Mouse (Mus musculus) kidney, postnatal 14 days (tissue): ENCODE results near the gene Ralgps2.
A peak's percentile ranks its signal among the peaks of the same experiment; 100 is the strongest.

Experiments
- DNase-seq: peaks from one replicate; pipeline ENCODE4 v3.0.0; 2022; ENCODE audit warnings: mixed read lengths

The Ralgps2 gene

GRCm38 (mm10) chr1:156939251-156940141 is at the start of gene Ralgps2:
TSS of gene Ralgps2 (minus strand) at chr1:156939626.
- peak; percentile 83 for DNase-seq

- no peak for DNase-seq
These were observed 48.1 kb upstream of the Ralgps2 start for GRCm38 (mm10) chr1:156987576-156987975.

- DNase-seq = no peak
These were observed 47.4 kb upstream of the Ralgps2 start for GRCm38 (mm10) chr1:156986641-156987345.

- DNase-seq = peak; percentile 39
These were observed 46.5 kb upstream of the Ralgps2 start for GRCm38 (mm10) chr1:156985657-156986640.

- no peak for DNase-seq
These were observed 43.8 kb upstream of the Ralgps2 start for GRCm38 (mm10) chr1:156983009-156983870.

GRCm38 (mm10) chr1:156981975-156982374 is 42.5 kb upstream of the Ralgps2 start:
- no peak for DNase-seq

- DNase-seq = no peak
These were observed 40.3 kb upstream of the Ralgps2 start for GRCm38 (mm10) chr1:156979722-156980121.

GRCm38 (mm10) chr1:156978656-156979055 is 39.2 kb upstream of the Ralgps2 start:
- peak; percentile 52 for DNase-seq

GRCm38 (mm10) chr1:156973857-156974256 is 34.4 kb upstream of the Ralgps2 start:
- DNase-seq = no peak

GRCm38 (mm10) chr1:156972391-156972790 is 33.0 kb upstream of the Ralgps2 start:
- no peak for DNase-seq

- no peak for DNase-seq
These were observed 31.9 kb upstream of the Ralgps2 start for GRCm38 (mm10) chr1:156971206-156971811.

- DNase-seq = peak; percentile 30
These were observed 31.2 kb upstream of the Ralgps2 start for GRCm38 (mm10) chr1:156970641-156971040.

- no peak for DNase-seq
These were observed 28.7 kb upstream of the Ralgps2 start for GRCm38 (mm10) chr1:156968107-156968506.

- DNase-seq = no peak
These were observed 25.1 kb upstream of the Ralgps2 start for GRCm38 (mm10) chr1:156964586-156964932.

- DNase-seq = no peak
These were observed 24.6 kb upstream of the Ralgps2 start for GRCm38 (mm10) chr1:156963871-156964585.

GRCm38 (mm10) chr1:156961481-156962265 is 22.2 kb upstream of the Ralgps2 start:
- DNase-seq = no peak

- DNase-seq = no peak
These were observed 19.6 kb upstream of the Ralgps2 start for GRCm38 (mm10) chr1:156959004-156959403.

GRCm38 (mm10) chr1:156957360-156957759 is 17.9 kb upstream of the Ralgps2 start:
- no peak for DNase-seq

GRCm38 (mm10) chr1:156955926-156956760 is 16.7 kb upstream of the Ralgps2 start:
- DNase-seq = no peak
